Mouse (Mus musculus): ENCODE data around the gene 6030452D12Rik. TPM values are rescaled to one million over a fixed set of nuclear protein-coding genes. Genes with fewer than 3 reads are reported as not detected.
A peak's percentile ranks its signal among the peaks of the same experiment; 100 is the strongest.

The 6030452D12Rik gene
- polyA plus RNA-seq, 1 experiment from 2014 or later = not detected

GRCm38 (mm10) chr8:106534449-106534848, 34.1 kb downstream of the 6030452D12Rik start:
- Histone ChIP-seq H3K27me3 (replicated peaks; ENCODE audit: control insufficient read depth, insufficient read depth, low read length) (no peaks in the 10 kb centered on the region), H3K27ac (ENCODE audit: low read depth, low read length) (no peak overlapping the region), H3K4me1 (replicated peaks; ENCODE audit: control insufficient read depth, insufficient read depth, low read length) (no peaks in the 10 kb centered on the region), H3K9me3 (ENCODE audit: control insufficient read depth) (no peaks in the 10 kb centered on the region), H3K36me3 (ENCODE audit: control insufficient read depth, insufficient read depth) (no peaks in the 10 kb centered on the region), H3K9ac (ENCODE audit: low read depth, low read length) (no peak overlapping the region), H3K4me2 (replicated peaks; ENCODE audit: low read depth) (no peak overlapping the region), H3K4me3 (ENCODE audit: low read depth, low read length) (no peak overlapping the region)
- 37% methylated on average over 6 of the region's 6 CpGs for WGBS
- ATAC-seq = no peak
- peak; percentile 91 for TF ChIP-seq CTCF (IDR thresholded peaks at IDR 0.05; ENCODE audit: low read depth)

- Histone ChIP-seq H3K4me3 (ENCODE audit: low read depth, low read length) (no peak overlapping the region), H3K9ac (ENCODE audit: low read depth, low read length) (no peak overlapping the region), H3K36me3 (ENCODE audit: control insufficient read depth, insufficient read depth) (no peaks in the 10 kb centered on the region), H3K27ac (ENCODE audit: low read depth, low read length) (no peak overlapping the region), H3K4me2 (replicated peaks; ENCODE audit: low read depth) (no peak overlapping the region), H3K27me3 (replicated peaks; ENCODE audit: control insufficient read depth, insufficient read depth, low read length) (no peaks in the 10 kb centered on the region), H3K9me3 (ENCODE audit: control insufficient read depth) (no peaks in the 10 kb centered on the region), H3K4me1 (replicated peaks; ENCODE audit: control insufficient read depth, insufficient read depth, low read length) (no peaks in the 10 kb centered on the region)
- peak; percentile 70 for TF ChIP-seq CTCF (IDR thresholded peaks at IDR 0.05; ENCODE audit: low read depth)
- 73% methylated on average over 4 of the region's 4 CpGs for WGBS
- ATAC-seq = no peak
These were observed 35.1 kb downstream of the 6030452D12Rik start for GRCm38 (mm10) chr8:106535448-106535847.

GRCm38 (mm10) chr8:106539193-106539592, 38.9 kb downstream of the 6030452D12Rik start:
- Histone ChIP-seq H3K27me3 (replicated peaks; ENCODE audit: control insufficient read depth, insufficient read depth, low read length) (no peaks in the 10 kb centered on the region), H3K4me3 (ENCODE audit: low read depth, low read length) (no peak overlapping the region), H3K4me2 (replicated peaks; ENCODE audit: low read depth) (no peak overlapping the region), H3K9me3 (ENCODE audit: control insufficient read depth) (no peaks in the 10 kb centered on the region), H3K36me3 (ENCODE audit: control insufficient read depth, insufficient read depth) (no peaks in the 10 kb centered on the region), H3K27ac (ENCODE audit: low read depth, low read length) (no peak overlapping the region), H3K4me1 (replicated peaks; ENCODE audit: control insufficient read depth, insufficient read depth, low read length) (no peaks in the 10 kb centered on the region), H3K9ac (ENCODE audit: low read depth, low read length) (no peak overlapping the region)
- no peak for ATAC-seq
- no peak for TF ChIP-seq CTCF (IDR thresholded peaks at IDR 0.05; ENCODE audit: low read depth)
- 74% methylated on average over 5 of the region's 5 CpGs for WGBS

- no peak for ATAC-seq
- 74% methylated on average over 11 of the region's 11 CpGs for WGBS
These were observed 40.7 kb downstream of the 6030452D12Rik start for GRCm38 (mm10) chr8:106541002-106541401.

GRCm38 (mm10) chr8:106543043-106543442, 42.7 kb downstream of the 6030452D12Rik start:
- H3K27ac ChIP-seq (ENCODE audit: low read depth, low read length) = no peak overlapping the region
- H3K9me3 ChIP-seq (ENCODE audit: control insufficient read depth) = no peaks in the 10 kb centered on the region
- H3K4me1 ChIP-seq (replicated peaks; ENCODE audit: control insufficient read depth, insufficient read depth, low read length) = no peaks in the 10 kb centered on the region
- H3K36me3 ChIP-seq (ENCODE audit: control insufficient read depth, insufficient read depth) = no peaks in the 10 kb centered on the region
- no peak overlapping the region for H3K4me2 ChIP-seq (replicated peaks; ENCODE audit: low read depth)
- no peak overlapping the region for H3K4me3 ChIP-seq (ENCODE audit: low read depth, low read length)
- no peaks in the 10 kb centered on the region for H3K27me3 ChIP-seq (replicated peaks; ENCODE audit: control insufficient read depth, insufficient read depth, low read length)
- 88% methylated on average over 8 of the region's 8 CpGs for WGBS
- ATAC-seq = no peak
- no peak for TF ChIP-seq CTCF (IDR thresholded peaks at IDR 0.05; ENCODE audit: low read depth)
- no peak overlapping the region for H3K9ac ChIP-seq (ENCODE audit: low read depth, low read length)

More at GRCm38 (mm10) chr8:106541002-106541401, 40.7 kb downstream of the 6030452D12Rik start:
- Histone ChIP-seq H3K27ac (ENCODE audit: low read depth, low read length) (no peak overlapping the region), H3K27me3 (replicated peaks; ENCODE audit: control insufficient read depth, insufficient read depth, low read length) (no peaks in the 10 kb centered on the region), H3K4me1 (replicated peaks; ENCODE audit: control insufficient read depth, insufficient read depth, low read length) (no peaks in the 10 kb centered on the region), H3K4me2 (replicated peaks; ENCODE audit: low read depth) (no peak overlapping the region), H3K9me3 (ENCODE audit: control insufficient read depth) (no peaks in the 10 kb centered on the region), H3K4me3 (ENCODE audit: low read depth, low read length) (no peak overlapping the region), H3K36me3 (ENCODE audit: control insufficient read depth, insufficient read depth) (no peaks in the 10 kb centered on the region), H3K9ac (ENCODE audit: low read depth, low read length) (no peak overlapping the region)
- TF ChIP-seq CTCF (IDR thresholded peaks at IDR 0.05; ENCODE audit: low read depth) = no peak

GRCm38 (mm10) chr8:106545149-106545548, 44.8 kb downstream of the 6030452D12Rik start:
- ATAC-seq = no peak
- 67% methylated on average over 2 of the region's 2 CpGs for WGBS
- Histone ChIP-seq H3K4me3 (ENCODE audit: low read depth, low read length) (no peak overlapping the region), H3K4me2 (replicated peaks; ENCODE audit: low read depth) (no peak overlapping the region), H3K36me3 (ENCODE audit: control insufficient read depth, insufficient read depth) (no peaks in the 10 kb centered on the region), H3K27me3 (replicated peaks; ENCODE audit: control insufficient read depth, insufficient read depth, low read length) (no peaks in the 10 kb centered on the region), H3K27ac (ENCODE audit: low read depth, low read length) (no peak overlapping the region), H3K9ac (ENCODE audit: low read depth, low read length) (no peak overlapping the region), H3K4me1 (replicated peaks; ENCODE audit: control insufficient read depth, insufficient read depth, low read length) (no peaks in the 10 kb centered on the region), H3K9me3 (ENCODE audit: control insufficient read depth) (no peaks in the 10 kb centered on the region)
- TF ChIP-seq CTCF (IDR thresholded peaks at IDR 0.05; ENCODE audit: low read depth) = peak; percentile 55

- Histone ChIP-seq H3K4me2 (replicated peaks; ENCODE audit: low read depth) (no peak overlapping the region), H3K9me3 (ENCODE audit: control insufficient read depth) (no peaks in the 10 kb centered on the region), H3K4me1 (replicated peaks; ENCODE audit: control insufficient read depth, insufficient read depth, low read length) (no peaks in the 10 kb centered on the region), H3K9ac (ENCODE audit: low read depth, low read length) (no peak overlapping the region), H3K27ac (ENCODE audit: low read depth, low read length) (no peak overlapping the region), H3K36me3 (ENCODE audit: control insufficient read depth, insufficient read depth) (no peaks in the 10 kb centered on the region), H3K4me3 (ENCODE audit: low read depth, low read length) (no peak overlapping the region), H3K27me3 (replicated peaks; ENCODE audit: control insufficient read depth, insufficient read depth, low read length) (no peaks in the 10 kb centered on the region)
- 93% methylated on average over 7 of the region's 7 CpGs for WGBS
- no peak for ATAC-seq
- no peak for TF ChIP-seq CTCF (IDR thresholded peaks at IDR 0.05; ENCODE audit: low read depth)
These were observed 46.4 kb downstream of the 6030452D12Rik start for GRCm38 (mm10) chr8:106546746-106547145.
